Mouse (Mus musculus) CD8-positive naive resting alpha-beta T cell, adult 2 months (primary cell): ENCODE measurements around the gene Zyg11a.
"Not testable (repeated sequence)": the region's sequence is repeated elsewhere in the genome, so short reads cannot be mapped to it uniquely, and the experiment has no call there.

Experiments used
- DNase-seq, 2 experiments: peaks; one replicate each; pipeline ENCODE4 v3.0.0; 2022; ENCODE audit warnings: low read depth in 2 of 2, low spot score in 2 of 2

Gene Zyg11a

DNA sequence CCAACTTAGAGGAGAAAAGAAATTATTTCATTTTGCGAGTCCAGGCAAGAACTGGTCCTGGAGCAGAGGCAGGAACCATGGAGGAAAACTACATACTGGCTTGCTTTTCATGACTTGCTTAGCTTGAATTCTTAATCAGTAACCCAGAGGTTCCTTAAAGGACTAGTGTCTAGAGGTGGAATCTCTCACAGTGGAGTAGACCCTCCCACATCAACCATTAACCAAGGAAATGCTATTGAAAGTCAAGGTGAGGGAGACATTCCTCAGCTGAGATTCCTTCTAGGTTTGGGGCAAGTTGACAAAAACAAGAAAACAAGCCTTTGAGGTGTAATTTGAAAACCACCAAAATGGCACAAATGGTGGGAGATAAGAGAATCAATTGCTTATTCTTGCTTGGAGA lies 73.0 kb downstream of the Zyg11a start, which contains the start of gene Scp2:
TSS of gene Scp2 (minus strand) at position 119 of the 400 bp plus-strand sequence.
- no peak for DNase-seq

DNA sequence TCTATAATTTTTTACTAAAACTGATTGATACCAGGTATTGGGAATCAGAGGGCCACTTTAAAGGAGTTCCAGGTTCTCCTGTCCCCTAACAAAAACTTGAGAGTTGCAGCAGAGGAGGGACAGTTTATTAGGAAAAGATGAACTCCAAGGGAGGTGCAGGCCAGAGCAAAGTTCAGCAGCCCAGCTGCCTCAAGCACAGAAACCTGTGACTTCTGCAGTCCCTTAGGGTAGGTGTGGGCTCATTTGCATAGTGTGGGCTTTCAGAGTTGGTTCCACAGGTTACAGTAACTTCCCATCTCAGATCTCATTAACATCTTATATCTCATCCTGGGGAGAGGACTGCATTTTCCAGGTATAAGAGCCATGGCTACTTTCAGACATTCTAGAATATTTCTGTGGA lies 74.1 kb downstream of the Zyg11a start:
- no peak for DNase-seq

GRCm38 (mm10) chr4:108143178-108143577 lies 74.7 kb downstream of the Zyg11a start:
- DNase-seq = not testable (repeated sequence)

GRCm38 (mm10) chr4:108136938-108137337 lies 80.9 kb downstream of the Zyg11a start:
- DNase-seq = no peak
